Mouse (Mus musculus) kidney, postnatal 0 days (tissue): ENCODE data around the gene Evl. TPM values are rescaled to one million over a fixed set of nuclear protein-coding genes. Genes with fewer than 3 reads are reported as not detected.

Experiments used
- ATAC-seq: fragments of 200-750 bp; cut with Nextera tagmentation; replicated peaks from 2 replicates; pipeline ENCODE4 v1.8.0; 2017; ENCODE audit warnings: low read depth, moderate number of reproducible peaks, moderate TSS enrichment, moderate library complexity; ENCODE audit not compliant: low FRiP score
- DNase-seq: peaks from one replicate; pipeline ENCODE4 v3.0.0-alpha.2; 2016; ENCODE audit warnings: low spot score
- H3K27ac ChIP-seq: fragments of 300-500 bp; sonication (generic); 2 replicates; pipeline ENCODE4 v1.5.1; 2014; ENCODE audit warnings: mild to moderate bottlenecking
- H3K27me3 ChIP-seq: fragments of 300-500 bp; sonication (generic); 2 replicates; pipeline ENCODE4 v1.6.1; 2014; ENCODE audit warnings: low read length, mixed read lengths; ENCODE audit not compliant: insufficient read depth
- H3K36me3 ChIP-seq: fragments of 300-500 bp; sonication (generic); 2 replicates; pipeline ENCODE4 v1.6.1; 2014; ENCODE audit warnings: low read length, mixed read lengths; ENCODE audit not compliant: insufficient read depth
- H3K4me1 ChIP-seq: fragments of 300-500 bp; sonication (generic); replicated peaks from 2 replicates; pipeline ENCODE4 v1.6.1; 2014; ENCODE audit warnings: antibody characterized with exemption, low read length, mixed read lengths; ENCODE audit not compliant: insufficient read depth
- H3K4me2 ChIP-seq: fragments of 300-500 bp; sonication (generic); 2 replicates; pipeline ENCODE4 v1.6.1; 2014; ENCODE audit warnings: mild to moderate bottlenecking, low read length, moderate library complexity, mixed read lengths
- H3K4me3 ChIP-seq: fragments of 300-500 bp; sonication (generic); replicated peaks from 2 replicates; pipeline ENCODE4 v1.5.1; 2014; ENCODE audit warnings: low read depth, low read length
- H3K9ac ChIP-seq: fragments of 300-500 bp; sonication (generic); 2 replicates; pipeline ENCODE4 v1.6.1; 2014; ENCODE audit warnings: low read depth, low read length
- H3K9me3 ChIP-seq: fragments of 300-500 bp; sonication (generic); replicated peaks from 2 replicates; pipeline ENCODE4 v1.6.1; 2016; ENCODE audit warnings: low read length, inconsistent platforms, mixed read lengths
- CTCF ChIP-seq: IDR thresholded peaks from 2 replicates; pipeline ENCODE4 v1.5.1; 2016; ENCODE audit warnings: antibody characterized with exemption, low read depth, mild to moderate bottlenecking, moderate library complexity
- WGBS: fragments of 180-500 bp; shearing (Covaris S2); extraction: QIAGEN DNeasy Blood & Tissue Kit; methylation state at CpG from one replicate; pipeline ENCODE4 v1.1.7; 2014; 5-methylcytosine and 5-hydroxymethylcytosine counted together
- polyA plus RNA-seq: library from polyadenylated mRNA; unstranded; fragments of >200 nt; fragmentation: Nextera tagmentation; extraction: Ambion mirVana; gene quantifications from 2 replicates; pipeline ENCODE4 v1.2.1, GENCODE M21; 2015

Evl gene
- polyA plus RNA-seq, 1 experiment from 2014 or later, result 52.6 TPM

DNA sequence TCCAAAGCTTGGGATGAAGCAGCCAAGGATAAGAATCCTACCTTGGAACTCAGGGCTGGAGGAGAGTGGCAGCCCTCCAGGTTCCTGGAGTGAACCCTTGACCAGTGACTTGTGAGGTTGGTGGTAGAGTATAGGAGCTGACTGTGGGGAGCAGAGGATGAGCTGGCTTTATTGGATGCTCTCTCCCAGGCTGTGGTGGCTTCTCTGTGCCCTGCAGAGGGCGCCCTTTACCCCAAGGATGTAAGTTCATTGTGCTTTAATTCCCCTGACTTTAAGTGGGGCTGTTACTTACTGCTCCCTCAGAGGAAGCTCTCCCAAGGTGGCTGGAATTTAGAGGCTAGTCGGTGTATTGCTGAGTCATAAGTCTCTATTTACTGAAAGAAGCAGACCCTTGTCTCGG, 58.6 kb downstream of the Evl start:
- Histone ChIP-seq H3K27ac (no peak overlapping the region), H3K4me2 (no peak overlapping the region), H3K27me3 (no peaks in the 10 kb centered on the region), H3K4me3 (no peak overlapping the region), H3K36me3 (no peaks in the 10 kb centered on the region), H3K9me3 (no peaks in the 10 kb centered on the region), H3K9ac (no peak overlapping the region), H3K4me1 (no peaks in the 10 kb centered on the region)
- TF ChIP-seq CTCF, result peak; percentile 81
- peak; percentile 71; the same call in 1 of the 2 replicates for ATAC-seq
- WGBS, result 30% methylated on average over 3 of the region's 3 CpGs
- peak; percentile 77 for DNase-seq

DNA sequence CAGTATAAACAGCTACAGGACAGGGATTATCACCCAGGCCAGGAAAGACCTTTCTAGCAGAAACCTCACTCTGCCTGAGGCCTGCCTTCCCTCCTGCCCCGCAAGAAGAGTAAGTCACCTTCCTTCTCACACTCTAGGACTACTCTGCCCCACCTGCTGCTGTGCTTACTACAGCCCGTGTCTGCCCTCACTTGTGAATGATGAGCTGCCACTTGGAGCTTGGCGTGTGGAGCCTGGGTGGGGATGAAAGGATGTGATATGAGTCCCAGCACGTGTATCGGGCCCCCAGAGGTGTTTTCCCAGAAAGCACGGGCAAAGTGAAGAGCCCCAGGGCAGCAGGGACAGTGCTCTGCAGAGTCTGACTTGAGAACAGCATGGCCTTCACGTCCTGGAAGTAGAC, 63.0 kb downstream of the Evl start:
- H3K27ac ChIP-seq, result no peak overlapping the region
- no peaks in the 10 kb centered on the region for H3K9me3 ChIP-seq
- no peak overlapping the region for H3K9ac ChIP-seq
- no peaks in the 10 kb centered on the region for H3K36me3 ChIP-seq
- H3K4me2 ChIP-seq, result no peak overlapping the region
- TF ChIP-seq CTCF, result no peak
- ATAC-seq (no peak), DNase-seq (no peak)
- no peaks in the 10 kb centered on the region for H3K27me3 ChIP-seq
- no peak overlapping the region for H3K4me3 ChIP-seq
- WGBS, result 67% methylated on average over 7 of the region's 7 CpGs
- no peaks in the 10 kb centered on the region for H3K4me1 ChIP-seq

DNA sequence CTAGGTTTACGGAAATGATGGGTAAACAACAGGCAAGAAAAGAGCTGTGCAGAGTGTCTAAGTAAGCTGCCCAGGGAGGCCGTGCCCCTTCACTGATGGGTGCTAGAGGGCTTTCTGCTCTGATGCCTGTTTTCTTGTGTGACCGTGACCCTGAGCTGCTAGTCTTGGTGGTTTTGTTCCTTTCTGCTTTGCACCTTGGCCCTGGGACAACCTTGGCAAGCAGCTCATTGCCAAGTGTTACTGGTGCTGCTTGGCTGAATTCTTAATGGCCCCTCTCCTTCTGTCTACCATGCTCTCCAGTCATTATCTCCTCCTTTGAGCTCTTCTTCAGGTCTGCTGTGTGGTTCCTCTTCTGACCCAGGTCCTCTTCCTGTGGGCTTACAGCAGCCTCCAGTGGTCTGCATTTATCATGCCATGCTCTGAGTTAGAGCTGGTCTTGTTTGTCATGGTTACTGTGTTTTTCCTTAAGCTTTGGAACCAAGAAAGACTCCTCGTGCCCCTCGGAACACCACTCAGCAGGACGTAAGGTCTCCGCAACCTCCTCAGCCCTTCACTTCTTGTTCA, 65.4 kb downstream of the Evl start:
- no peak overlapping the region for H3K4me3 ChIP-seq
- no peaks in the 10 kb centered on the region for H3K9me3 ChIP-seq
- H3K27me3 ChIP-seq, result no peaks in the 10 kb centered on the region
- H3K36me3 ChIP-seq, result no peaks in the 10 kb centered on the region
- H3K4me2 ChIP-seq, result no peak overlapping the region
- TF ChIP-seq CTCF, result no peak
- H3K27ac ChIP-seq, result no peak overlapping the region
- no peak overlapping the region for H3K9ac ChIP-seq
- no peak for ATAC-seq
- H3K4me1 ChIP-seq, result no peaks in the 10 kb centered on the region
- DNase-seq, result no peak
- WGBS, result 88% methylated on average over 7 of the region's 7 CpGs

DNA sequence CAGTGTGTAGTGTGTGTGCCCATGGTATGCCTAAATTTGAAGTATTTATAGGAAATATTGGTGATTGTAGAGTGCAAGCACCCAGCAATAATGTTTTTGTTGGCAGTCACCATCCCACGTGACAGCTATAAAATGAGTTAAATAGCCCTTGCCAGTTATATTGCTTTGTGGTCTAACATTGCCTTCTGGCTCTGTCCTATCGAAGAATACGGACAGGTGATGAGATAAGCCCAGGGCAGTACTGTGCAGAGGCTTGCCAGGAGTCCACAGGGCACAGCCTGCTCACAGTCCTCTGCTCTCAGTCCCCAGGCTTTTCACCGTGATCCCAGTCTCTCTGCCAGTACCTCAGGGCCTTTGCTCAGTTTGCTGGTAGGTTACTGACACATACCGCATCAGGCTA, 67.9 kb downstream of the Evl start:
- Histone ChIP-seq H3K4me1 (no peaks in the 10 kb centered on the region), H3K9ac (no peak overlapping the region), H3K4me3 (no peak overlapping the region), H3K27ac (no peak overlapping the region), H3K9me3 (no peaks in the 10 kb centered on the region), H3K36me3 (no peaks in the 10 kb centered on the region), H3K4me2 (no peak overlapping the region), H3K27me3 (no peaks in the 10 kb centered on the region)
- 59% methylated on average over 5 of the region's 5 CpGs for WGBS
- ATAC-seq (no peak), DNase-seq (no peak)
- no peak for TF ChIP-seq CTCF

GRCm38 (mm10) chr12:108629556-108629955, 75.0 kb downstream of the Evl start:
- Histone ChIP-seq H3K27ac (no peak overlapping the region), H3K9ac (no peak overlapping the region), H3K4me1 (no peaks in the 10 kb centered on the region), H3K9me3 (no peaks in the 10 kb centered on the region), H3K27me3 (no peaks in the 10 kb centered on the region), H3K36me3 (no peaks in the 10 kb centered on the region), H3K4me3 (no peak overlapping the region), H3K4me2 (no peak overlapping the region)
- no peak for DNase-seq
- no peak for ATAC-seq
- 95% methylated on average over 1 of the region's 1 CpGs for WGBS
- TF ChIP-seq CTCF, result no peak

DNA sequence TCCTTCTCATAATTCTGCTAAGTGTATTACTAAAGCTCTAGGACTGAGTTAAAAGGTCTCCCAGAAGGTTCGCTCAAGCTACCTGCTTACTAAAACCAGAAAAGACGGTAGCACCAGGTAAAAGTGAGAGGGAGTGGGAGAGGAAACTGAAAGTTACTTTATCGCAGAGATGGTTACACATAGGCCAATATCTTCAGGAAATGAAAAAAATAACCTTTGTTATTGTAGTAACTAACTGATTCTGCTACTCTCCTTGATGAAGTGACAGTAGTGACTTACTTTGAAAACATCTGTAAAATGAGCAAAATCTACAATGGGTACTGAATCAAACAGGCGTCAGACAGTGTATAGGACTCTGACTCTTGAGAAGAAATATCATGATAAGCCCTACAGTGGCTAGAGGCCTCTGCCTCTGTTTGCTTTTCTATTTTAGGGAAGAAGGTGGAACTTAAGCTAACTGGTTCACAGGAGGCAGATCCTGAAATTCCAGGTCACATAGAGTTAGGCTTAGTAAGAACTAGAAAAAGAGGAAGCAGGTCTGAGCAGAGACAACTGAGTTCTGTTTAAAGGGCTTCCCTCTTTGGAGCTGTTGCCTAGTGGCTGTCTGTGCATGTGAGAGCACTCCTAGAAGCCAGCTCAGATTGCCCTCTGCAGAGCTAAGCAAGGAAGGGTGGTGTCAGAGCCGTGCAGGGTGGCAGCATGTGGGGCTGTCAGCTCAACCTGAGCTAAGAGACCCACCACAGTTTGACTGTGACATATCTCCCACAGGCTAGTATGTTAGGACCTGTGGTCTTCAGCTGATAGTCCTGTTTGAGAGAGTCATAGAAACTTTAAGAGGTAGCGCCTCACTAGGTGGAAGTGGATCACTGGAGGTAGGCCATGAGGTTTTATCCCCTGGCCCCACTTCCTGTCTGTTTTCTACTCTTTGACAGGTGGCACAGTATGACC, 76.5 kb downstream of the Evl start:
- H3K36me3 ChIP-seq, result no peaks in the 10 kb centered on the region
- no peak for DNase-seq
- H3K27ac ChIP-seq, result no peak overlapping the region
- no peaks in the 10 kb centered on the region for H3K4me1 ChIP-seq
- no peak overlapping the region for H3K4me3 ChIP-seq
- no peaks in the 10 kb centered on the region for H3K27me3 ChIP-seq
- WGBS, result 79% methylated on average over 6 of the region's 6 CpGs
- H3K9ac ChIP-seq, result no peak overlapping the region
- H3K9me3 ChIP-seq, result no peaks in the 10 kb centered on the region
- ATAC-seq, result no peak
- H3K4me2 ChIP-seq, result no peak overlapping the region
- TF ChIP-seq CTCF, result no peak
